Mouse (Mus musculus): ENCODE measurements at regions not wholly inside any gene's neighbourhood (a gene's known extent, or its start where the extent isn't known, plus 50 kb on each side); places are given as distances from the start of the nearest gene placed in this dataset.

GRCm38 (mm10) chr4:131438403-131438802, 399.7 kb downstream of the Ptpru start:
- TF ChIP-seq POLR2A (IDR thresholded peaks at IDR 0.05; ENCODE audit: borderline replicate concordance, control insufficient read depth, low read depth, low read length): no peak
- TF ChIP-seq CTCF (IDR thresholded peaks at IDR 0.05; ENCODE audit: control insufficient read depth, insufficient read depth, low read length): no peak

Data from bone marrow, adult 2 months (tissue).